ENCODE assay signal across 11 mouse cellular contexts in the genomic region with DNA sequence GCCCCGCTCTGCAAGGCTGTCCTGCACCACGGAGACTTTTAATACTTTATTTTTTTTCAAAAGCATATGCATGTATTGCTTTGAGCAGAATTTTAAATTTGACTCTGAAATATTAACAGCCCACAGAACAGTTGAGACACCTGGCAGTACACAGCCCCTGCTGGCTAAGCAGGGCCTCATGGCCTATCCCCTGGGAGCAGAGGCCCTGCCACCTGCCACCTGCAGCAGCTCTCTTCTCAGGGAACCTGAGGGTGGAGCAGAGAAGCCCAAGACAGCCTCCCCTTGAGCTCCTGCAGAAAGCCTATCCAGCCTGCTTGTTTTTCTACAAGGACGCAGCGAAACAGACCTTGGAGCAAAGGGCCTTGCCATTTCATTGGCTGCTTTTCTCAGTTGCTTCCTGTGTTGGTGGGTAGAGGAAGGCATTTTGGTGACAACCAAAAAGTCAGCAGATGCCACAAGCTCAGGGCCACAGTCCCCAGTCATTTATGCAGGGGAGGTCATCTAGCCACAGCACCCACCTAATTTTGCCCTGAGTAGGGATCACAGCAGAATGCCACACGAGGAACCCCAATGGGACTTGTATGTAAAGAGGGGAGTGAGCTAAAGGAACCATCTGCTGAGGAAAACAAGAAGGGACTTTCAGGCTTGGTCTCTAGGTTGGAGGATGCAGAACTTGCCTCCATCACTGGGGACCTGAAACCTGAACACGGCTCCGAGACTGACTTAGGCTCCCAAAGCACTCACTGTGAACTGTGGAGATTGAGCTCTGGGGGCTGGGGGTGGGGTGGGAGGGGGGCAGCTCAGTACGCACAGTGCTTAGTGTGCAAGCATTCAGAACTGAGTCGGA. TPM values are rescaled to one million over a fixed set of nuclear protein-coding genes. Genes with fewer than 3 reads are reported as not detected.
A peak's percentile ranks its signal among the peaks of the same experiment; 100 is the strongest.
DNase-seq lines count a peak whose midpoint lies in the region; ATAC-seq and TF ChIP-seq lines count a peak whose summit lies in the region.
"Had no signal": no experiment of that assay in that cellular context is flagged by ENCODE, and none has a peak within 500 bp of the region (broad histone marks: within the 10 kb centered on the region; RNA-seq: fewer than 3 reads in every experiment).

No protein-coding gene starts in this region.

- no peaks in the 10 kb centered on the region for H3K27me3 ChIP-seq in liver, postnatal 0 days (ENCODE audit: insufficient read depth, low read length)
- no peaks in the 10 kb centered on the region for H3K27me3 ChIP-seq in thymus, adult 2 months (ENCODE audit: control insufficient read depth, insufficient read depth, low read length)
- H3K27me3 ChIP-seq: lung, embryonic 15.5 days had no signal

- ATAC-seq in liver, postnatal 0 days, result peak; percentile 76
- ATAC-seq in common myeloid progenitor, adult 5-6 weeks (replicated peaks; ENCODE audit: low read depth, poor library complexity, severe bottlenecking), result peak; percentile 26; the same call in 1 of the 2 replicates

- H3K36me3 ChIP-seq in liver, postnatal 0 days (replicated peaks; ENCODE audit: insufficient read depth, low read length), result no peaks in the 10 kb centered on the region; the same call in 1 of the 2 replicates
- no peaks in the 10 kb centered on the region for H3K36me3 ChIP-seq in thymus, adult 2 months (ENCODE audit: control insufficient read depth, insufficient read depth, low read length)
- H3K36me3 ChIP-seq: lung, embryonic 15.5 days had no signal

- H3K9me3 ChIP-seq in liver, postnatal 0 days (ENCODE audit: low read length), result no peaks in the 10 kb centered on the region
- H3K9me3 ChIP-seq: forebrain, embryonic 10.5 days; lung, embryonic 15.5 days had no signal

- no peak for TF ChIP-seq POLR2A in thymus, adult 2 months (IDR thresholded peaks at IDR 0.05; ENCODE audit: control insufficient read depth, extremely low read depth, insufficient read depth, low read length, poor library complexity)

- H3K4me2 ChIP-seq in liver, postnatal 0 days (ENCODE audit: low read depth, low read length), result no peak overlapping the region
- H3K4me2 ChIP-seq: lung, embryonic 15.5 days had no signal

- no peak overlapping the region for H3K4me3 ChIP-seq in liver, postnatal 0 days (ENCODE audit: low read depth, low read length)
- no peak overlapping the region for H3K4me3 ChIP-seq in thymus, adult 2 months (ENCODE audit: control insufficient read depth, insufficient read depth, low read length)
- H3K4me3 ChIP-seq: forebrain, embryonic 10.5 days; lung, embryonic 15.5 days had no signal

- intact Hi-C loops in gastrocnemius, postnatal 14 days (cut with DNase I; ENCODE audit: low total_unique reads), result no loop called here
- intact Hi-C loops in heart, postnatal 14 days (cut with DNase I), result no loop called here

- TF ChIP-seq CTCF in liver, postnatal 0 days (IDR thresholded peaks at IDR 0.05; ENCODE audit: low read depth), result no peak
- TF ChIP-seq CTCF in thymus, adult 2 months (IDR thresholded peaks at IDR 0.05; ENCODE audit: borderline replicate concordance, control insufficient read depth, extremely low read depth, insufficient read depth, low read length, poor library complexity), result no peak

- H3K4me1 ChIP-seq in liver, postnatal 0 days (ENCODE audit: insufficient read depth), result peaks cover 14% of the 10 kb centered on the region; the same call in 1 of the 2 replicates
- peaks cover 73% of the 10 kb centered on the region for H3K4me1 ChIP-seq in thymus, adult 2 months (replicated peaks; ENCODE audit: control insufficient read depth, insufficient read depth, low read length)
- H3K4me1 ChIP-seq: lung, embryonic 15.5 days had no signal

- 67% methylated on average over 9 of the region's 9 CpGs for WGBS in liver, postnatal 0 days (ENCODE audit: insufficient replicate concordance)
- WGBS in thymus, adult 2 months, result 35% methylated on average over 9 of the region's 9 CpGs

- peak; percentile 36; the same call in 1 of the 2 replicates for TF ChIP-seq EP300 in liver, postnatal 0 days (IDR thresholded peaks at IDR 0.05; ENCODE audit: low read depth)

- peak; percentile 55 for DNase-seq in liver, postnatal 0 days
- no peak for DNase-seq in liver
- DNase-seq in adrenal gland, adult 2 months, result peak; percentile 79
- peak; percentile 60 for DNase-seq in thymus, adult 2 months
- DNase-seq in left cerebral cortex, adult 9 months (ENCODE audit: low spot score in 2 of 2), result no peak
- no peak for DNase-seq in gastrocnemius, postnatal 14 days
- DNase-seq in heart, postnatal 14 days, result no peak
- DNase-seq: kidney, adult 11 months had no signal

- H3K9ac ChIP-seq in liver, postnatal 0 days (replicated peaks), result no peak overlapping the region
- H3K9ac ChIP-seq: lung, embryonic 15.5 days had no signal

- H3K27ac ChIP-seq in liver, postnatal 0 days (ENCODE audit: low read depth), result peak overlapping the region; percentile 50
- H3K27ac ChIP-seq in thymus, adult 2 months (ENCODE audit: control insufficient read depth, insufficient read depth, low read length), result peak overlapping the region; percentile 90
- H3K27ac ChIP-seq: forebrain, embryonic 10.5 days; lung, embryonic 15.5 days had no signal

RNA-seq across cellular contexts. Expression of a gene that starts 7.6 kb away (rescaled TPM):
- 4.8 and 6.1 TPM in 2 replicates for polyA plus RNA-seq in liver, postnatal 0 days (2015; fragmentation: Nextera tagmentation; extraction: Ambion mirVana)
- 10 to 100 TPM; 68.1 to 95.2 TPM for total RNA-seq in adrenal gland, adult 2 months (2021)
- polyA plus RNA-seq in adrenal gland, adult 2 months (2012; rRNA removed), result 24.4 and 34.7 TPM in 2 replicates
- total RNA-seq in common myeloid progenitor, adult 5-6 weeks (2017), result 52.5 and 69.0 TPM in 2 replicates
- polyA plus RNA-seq in thymus, adult 2 months (2012; rRNA removed), result 85.4 and 114 TPM in 2 replicates
- under 1 TPM; 0.49 to 0.70 TPM for total RNA-seq in gastrocnemius, postnatal 14 days (2021)
- total RNA-seq in heart, postnatal 14 days (2021), result 10 to 100 TPM; 41.6 to 47.3 TPM

Comparison
In these comparisons a context has a peak if more than half of its experiments do, and no peak if none do; other contexts are left out.
1. DNase-seq: peak in liver, postnatal 0 days (single experiment), adrenal gland, adult 2 months (single experiment) and thymus, adult 2 months (single experiment); none in liver (single experiment), left cerebral cortex, adult 9 months (0 of 2), gastrocnemius, postnatal 14 days (single experiment) and heart, postnatal 14 days (0 of 2).
2. RNA of a gene that starts 7.6 kb away (total RNA-seq): 68.1 to 95.2 TPM in adrenal gland, adult 2 months, 52.5 to 69.0 TPM in common myeloid progenitor, adult 5-6 weeks and 41.6 to 47.3 TPM in heart, postnatal 14 days; 0.49 to 0.70 TPM in gastrocnemius, postnatal 14 days; every median in the first group is over 10 times any median in the second.